Mouse (Mus musculus): ENCODE measurements around the gene Pde10a.

Pde10a gene

GRCm38 (mm10) chr17:8801083-8801854, 276.1 kb downstream of the Pde10a start:
- DNase-seq (ENCODE audit: low spot score) = peak; percentile 70

GRCm38 (mm10) chr17:8801855-8802104, 276.6 kb downstream of the Pde10a start:
- no peak for DNase-seq (ENCODE audit: low spot score)

- DNase-seq (ENCODE audit: low spot score) = no peak
These were observed 277.2 kb downstream of the Pde10a start for GRCm38 (mm10) chr17:8802161-8802888.

- DNase-seq (ENCODE audit: low spot score) = no peak
These were observed 278.0 kb downstream of the Pde10a start for GRCm38 (mm10) chr17:8802889-8803799.

- no peak for DNase-seq (ENCODE audit: low spot score)
These were observed 282.2 kb downstream of the Pde10a start for GRCm38 (mm10) chr17:8807345-8807744.

- DNase-seq (ENCODE audit: low spot score) = no peak
These were observed 284.6 kb downstream of the Pde10a start for GRCm38 (mm10) chr17:8809771-8810170.

- no peak for DNase-seq (ENCODE audit: low spot score)
These were observed 285.0 kb downstream of the Pde10a start for GRCm38 (mm10) chr17:8810201-8810600.

GRCm38 (mm10) chr17:8812228-8812865, 287.2 kb downstream of the Pde10a start:
- no peak for DNase-seq (ENCODE audit: low spot score)

- no peak for DNase-seq (ENCODE audit: low spot score)
These were observed 288.8 kb downstream of the Pde10a start for GRCm38 (mm10) chr17:8813773-8814491.

- no peak for DNase-seq (ENCODE audit: low spot score)
These were observed 290.2 kb downstream of the Pde10a start for GRCm38 (mm10) chr17:8815376-8815775.

GRCm38 (mm10) chr17:8815864-8816263, 290.7 kb downstream of the Pde10a start:
- no peak for DNase-seq (ENCODE audit: low spot score)

- no peak for DNase-seq (ENCODE audit: low spot score)
These were observed 293.5 kb downstream of the Pde10a start for GRCm38 (mm10) chr17:8818675-8819074.

GRCm38 (mm10) chr17:8823548-8823947, 298.4 kb downstream of the Pde10a start:
- no peak for DNase-seq (ENCODE audit: low spot score)

GRCm38 (mm10) chr17:8827204-8827603, 302.0 kb downstream of the Pde10a start:
- no peak for DNase-seq (ENCODE audit: low spot score)

- DNase-seq (ENCODE audit: low spot score) = no peak
These were observed 305.8 kb downstream of the Pde10a start for GRCm38 (mm10) chr17:8831001-8831400.

- no peak for DNase-seq (ENCODE audit: low spot score)
These were observed 311.1 kb downstream of the Pde10a start for GRCm38 (mm10) chr17:8836292-8836691.

GRCm38 (mm10) chr17:8838252-8838651, 313.1 kb downstream of the Pde10a start:
- DNase-seq (ENCODE audit: low spot score) = no peak

- no peak for DNase-seq (ENCODE audit: low spot score)
These were observed 314.3 kb downstream of the Pde10a start for GRCm38 (mm10) chr17:8839237-8840011.

- DNase-seq (ENCODE audit: low spot score) = no peak
These were observed 315.9 kb downstream of the Pde10a start for GRCm38 (mm10) chr17:8841094-8841493.

- DNase-seq (ENCODE audit: low spot score) = no peak
These were observed 316.8 kb downstream of the Pde10a start for GRCm38 (mm10) chr17:8841897-8842540.

Measured in ovary, postnatal 10 days (tissue).